Mouse (Mus musculus): ENCODE data around the gene Myo16. TPM values are rescaled to one million over a fixed set of nuclear protein-coding genes. Genes with fewer than 3 reads are reported as not detected.

Myo16 gene
- polyA plus RNA-seq, 1 experiment from 2014 or later, result 0.01 TPM

DNA sequence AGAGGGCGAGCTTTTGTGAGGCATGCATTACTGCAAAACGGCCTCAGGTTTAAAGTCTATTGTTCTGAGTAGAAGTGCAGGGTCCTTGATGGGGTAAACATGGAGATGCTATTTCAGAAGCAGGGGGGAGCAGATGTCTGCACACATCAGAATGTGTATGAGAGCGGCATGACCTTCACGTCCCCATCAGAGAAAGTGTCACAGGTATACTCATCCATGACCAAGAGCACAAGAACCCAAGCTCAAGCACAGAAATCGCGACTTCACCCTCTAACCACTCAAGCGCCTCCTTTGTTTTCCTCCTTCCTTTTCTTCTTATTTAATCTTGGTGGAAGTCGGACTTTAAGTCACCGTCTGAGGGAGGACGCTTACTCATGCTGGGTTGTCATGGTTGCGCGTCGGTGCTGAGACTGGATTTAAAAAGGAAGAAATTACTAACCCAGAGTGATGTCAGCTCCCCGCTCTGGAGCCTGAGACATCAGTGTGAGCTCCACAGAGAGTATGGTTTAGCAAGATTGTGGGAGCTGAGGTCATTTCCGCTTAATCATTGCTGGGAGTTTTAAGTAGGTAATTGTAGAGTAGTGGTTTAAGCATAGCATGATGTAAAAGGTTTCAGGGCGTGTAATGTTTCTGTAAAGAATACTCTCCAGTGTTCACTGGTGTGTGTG, 381.0 kb downstream of the Myo16 start:
- WGBS (ENCODE audit: insufficient replicate concordance), result 62% methylated on average over 16 of the region's 16 CpGs
- Histone ChIP-seq H3K4me1 (ENCODE audit: insufficient read depth) (no peaks in the 10 kb centered on the region), H3K27ac (ENCODE audit: low read depth) (no peak overlapping the region), H3K9me3 (ENCODE audit: low read length) (no peaks in the 10 kb centered on the region), H3K27me3 (ENCODE audit: insufficient read depth, low read length) (no peaks in the 10 kb centered on the region), H3K36me3 (replicated peaks; ENCODE audit: insufficient read depth, low read length) (no peaks in the 10 kb centered on the region), H3K9ac (replicated peaks) (no peak overlapping the region), H3K4me2 (ENCODE audit: low read depth, low read length) (no peak overlapping the region), H3K4me3 (ENCODE audit: low read depth, low read length) (no peak overlapping the region)
- ATAC-seq (no peak), DNase-seq (no peak)
- no peak for TF ChIP-seq EP300 (IDR thresholded peaks at IDR 0.05; ENCODE audit: low read depth)
- TF ChIP-seq CTCF (IDR thresholded peaks at IDR 0.05; ENCODE audit: low read depth), result no peak

DNA sequence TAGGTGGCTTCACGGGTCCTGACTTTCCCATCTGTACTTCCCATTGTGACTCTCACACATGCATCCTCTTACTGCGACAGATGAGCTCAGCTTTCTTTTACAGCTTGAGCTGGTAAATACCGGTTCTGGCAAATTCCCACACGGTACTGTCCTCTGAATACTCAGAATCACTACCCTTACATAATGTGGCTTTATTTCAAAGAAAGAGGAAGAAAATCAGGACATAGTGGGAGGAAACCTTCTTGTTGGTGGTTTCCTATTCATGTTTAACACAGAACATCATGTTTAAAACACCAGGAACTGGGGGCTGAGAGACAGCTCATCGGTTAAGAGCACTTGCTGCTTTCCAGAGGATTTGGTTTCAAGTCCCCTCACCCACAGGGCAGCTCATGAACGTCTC, 384.6 kb downstream of the Myo16 start:
- Histone ChIP-seq H3K4me2 (ENCODE audit: low read depth, low read length) (no peak overlapping the region), H3K4me1 (ENCODE audit: insufficient read depth) (no peaks in the 10 kb centered on the region), H3K9ac (replicated peaks) (no peak overlapping the region), H3K9me3 (ENCODE audit: low read length) (no peaks in the 10 kb centered on the region), H3K36me3 (replicated peaks; ENCODE audit: insufficient read depth, low read length) (no peaks in the 10 kb centered on the region), H3K27me3 (ENCODE audit: insufficient read depth, low read length) (no peaks in the 10 kb centered on the region), H3K4me3 (ENCODE audit: low read depth, low read length) (no peak overlapping the region), H3K27ac (ENCODE audit: low read depth) (no peak overlapping the region)
- 27% methylated on average over 6 of the region's 6 CpGs for WGBS (ENCODE audit: insufficient replicate concordance)
- no peak for TF ChIP-seq CTCF (IDR thresholded peaks at IDR 0.05; ENCODE audit: low read depth)
- TF ChIP-seq EP300 (IDR thresholded peaks at IDR 0.05; ENCODE audit: low read depth), result no peak
- no peak for ATAC-seq
- DNase-seq, result no peak

DNA sequence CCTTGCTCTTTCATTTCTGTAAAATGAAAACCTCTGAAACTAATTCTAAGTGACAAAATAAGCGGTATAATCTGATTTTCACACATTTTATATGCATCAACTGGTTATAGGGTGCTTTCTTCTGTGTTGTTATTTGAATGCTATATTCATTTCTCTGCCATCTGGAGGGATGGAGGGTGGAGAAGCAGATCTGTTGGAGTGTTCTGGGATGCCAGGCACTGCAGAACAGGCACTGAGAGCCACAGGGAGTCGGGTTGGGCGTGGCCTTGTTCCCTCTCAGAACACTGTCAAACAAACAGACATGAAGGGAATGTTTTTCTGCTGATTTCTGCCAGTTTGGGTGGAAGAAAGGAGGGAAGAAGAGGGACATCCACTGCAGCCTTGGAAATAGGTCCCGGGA, 386.0 kb downstream of the Myo16 start:
- H3K36me3 ChIP-seq (replicated peaks; ENCODE audit: insufficient read depth, low read length), result no peaks in the 10 kb centered on the region
- DNase-seq (no peak), ATAC-seq (no peak)
- WGBS (ENCODE audit: insufficient replicate concordance), result 62% methylated on average over 4 of the region's 4 CpGs
- H3K4me2 ChIP-seq (ENCODE audit: low read depth, low read length), result no peak overlapping the region
- H3K4me3 ChIP-seq (ENCODE audit: low read depth, low read length), result no peak overlapping the region
- no peak overlapping the region for H3K27ac ChIP-seq (ENCODE audit: low read depth)
- H3K9me3 ChIP-seq (ENCODE audit: low read length), result peaks cover 5% of the 10 kb centered on the region
- TF ChIP-seq EP300 (IDR thresholded peaks at IDR 0.05; ENCODE audit: low read depth) (no peak), CTCF (IDR thresholded peaks at IDR 0.05; ENCODE audit: low read depth) (no peak)
- no peaks in the 10 kb centered on the region for H3K4me1 ChIP-seq (ENCODE audit: insufficient read depth)
- H3K27me3 ChIP-seq (ENCODE audit: insufficient read depth, low read length), result no peaks in the 10 kb centered on the region
- no peak overlapping the region for H3K9ac ChIP-seq (replicated peaks)

- WGBS (ENCODE audit: insufficient replicate concordance), result 72% methylated on average over 3 of the region's 3 CpGs
- H3K9me3 ChIP-seq (ENCODE audit: low read length), result peaks cover 5% of the 10 kb centered on the region
- no peaks in the 10 kb centered on the region for H3K27me3 ChIP-seq (ENCODE audit: insufficient read depth, low read length)
- no peaks in the 10 kb centered on the region for H3K4me1 ChIP-seq (ENCODE audit: insufficient read depth)
- no peak overlapping the region for H3K4me3 ChIP-seq (ENCODE audit: low read depth, low read length)
- TF ChIP-seq EP300 (IDR thresholded peaks at IDR 0.05; ENCODE audit: low read depth) (no peak), CTCF (IDR thresholded peaks at IDR 0.05; ENCODE audit: low read depth) (no peak)
- DNase-seq (no peak), ATAC-seq (no peak)
- H3K4me2 ChIP-seq (ENCODE audit: low read depth, low read length), result no peak overlapping the region
- no peak overlapping the region for H3K27ac ChIP-seq (ENCODE audit: low read depth)
- H3K9ac ChIP-seq (replicated peaks), result no peak overlapping the region
- H3K36me3 ChIP-seq (replicated peaks; ENCODE audit: insufficient read depth, low read length), result no peaks in the 10 kb centered on the region
Observed at GRCm38 (mm10) chr8:10545890-10546289, 392.2 kb downstream of the Myo16 start.

DNA sequence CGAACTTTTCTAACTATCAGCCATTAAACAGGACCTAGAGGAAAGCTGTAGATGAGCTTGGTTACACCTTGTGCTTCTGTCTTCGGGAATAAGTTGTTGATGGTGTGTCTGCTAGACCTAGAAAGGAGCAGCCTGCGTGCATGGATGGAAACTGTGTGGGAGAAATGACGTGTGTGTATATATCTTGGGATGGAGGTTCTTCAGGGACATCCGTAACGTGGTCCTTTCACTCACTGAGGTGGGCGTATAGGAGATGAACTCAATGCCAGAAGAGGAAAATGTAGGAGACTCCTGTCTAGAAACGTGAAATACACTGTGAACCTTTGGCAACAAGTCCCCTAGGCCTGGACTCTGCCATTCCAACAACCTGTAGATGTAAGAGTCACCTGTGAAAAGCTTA, 392.8 kb downstream of the Myo16 start:
- H3K36me3 ChIP-seq (replicated peaks; ENCODE audit: insufficient read depth, low read length), result no peaks in the 10 kb centered on the region
- no peak overlapping the region for H3K9ac ChIP-seq (replicated peaks)
- no peak for ATAC-seq
- H3K9me3 ChIP-seq (ENCODE audit: low read length), result peaks cover 5% of the 10 kb centered on the region
- H3K4me1 ChIP-seq (ENCODE audit: insufficient read depth), result no peaks in the 10 kb centered on the region
- H3K4me2 ChIP-seq (ENCODE audit: low read depth, low read length), result no peak overlapping the region
- H3K4me3 ChIP-seq (ENCODE audit: low read depth, low read length), result no peak overlapping the region
- TF ChIP-seq CTCF (IDR thresholded peaks at IDR 0.05; ENCODE audit: low read depth) (no peak), EP300 (IDR thresholded peaks at IDR 0.05; ENCODE audit: low read depth) (no peak)
- no peaks in the 10 kb centered on the region for H3K27me3 ChIP-seq (ENCODE audit: insufficient read depth, low read length)
- 75% methylated on average over 8 of the region's 8 CpGs for WGBS (ENCODE audit: insufficient replicate concordance)
- no peak for DNase-seq
- H3K27ac ChIP-seq (ENCODE audit: low read depth), result no peak overlapping the region

DNA sequence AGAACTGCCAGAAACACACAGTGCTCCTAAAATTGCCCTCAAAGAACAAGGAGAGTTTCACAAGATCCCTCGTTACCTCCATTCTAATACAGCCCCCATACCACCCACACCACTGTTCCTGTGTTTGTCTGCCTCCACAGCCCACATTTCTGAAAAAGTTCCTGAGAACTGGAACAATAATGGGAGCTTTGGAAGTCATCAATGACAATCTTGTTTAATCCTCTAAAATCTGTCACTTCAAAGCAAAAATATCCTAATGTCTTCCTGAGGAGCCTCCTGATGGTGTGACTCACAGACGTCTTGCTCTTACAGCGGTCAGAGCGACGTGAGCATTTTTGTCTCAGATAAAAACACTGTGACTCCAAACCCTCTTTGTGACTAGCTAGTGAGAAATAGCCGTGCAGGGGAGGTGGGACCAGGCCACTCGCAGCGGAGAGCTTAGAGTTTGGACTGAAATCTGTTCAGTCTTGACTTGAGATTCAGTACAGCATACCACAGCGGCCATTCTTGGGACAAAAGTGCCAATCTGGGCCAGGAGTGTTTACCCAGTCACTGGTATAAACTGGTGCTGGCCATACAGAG, 394.4 kb downstream of the Myo16 start:
- H3K4me3 ChIP-seq (ENCODE audit: low read depth, low read length), result no peak overlapping the region
- WGBS (ENCODE audit: insufficient replicate concordance), result 73% methylated on average over 9 of the region's 9 CpGs
- no peak overlapping the region for H3K27ac ChIP-seq (ENCODE audit: low read depth)
- no peak overlapping the region for H3K4me2 ChIP-seq (ENCODE audit: low read depth, low read length)
- no peaks in the 10 kb centered on the region for H3K4me1 ChIP-seq (ENCODE audit: insufficient read depth)
- TF ChIP-seq EP300 (IDR thresholded peaks at IDR 0.05; ENCODE audit: low read depth) (no peak), CTCF (IDR thresholded peaks at IDR 0.05; ENCODE audit: low read depth) (no peak)
- H3K27me3 ChIP-seq (ENCODE audit: insufficient read depth, low read length), result no peaks in the 10 kb centered on the region
- H3K9me3 ChIP-seq (ENCODE audit: low read length), result peaks cover 5% of the 10 kb centered on the region
- DNase-seq, result no peak
- no peak for ATAC-seq
- no peaks in the 10 kb centered on the region for H3K36me3 ChIP-seq (replicated peaks; ENCODE audit: insufficient read depth, low read length)
- H3K9ac ChIP-seq (replicated peaks), result no peak overlapping the region
